Mouse (Mus musculus): Measurements from ENCODE around the gene Tmem63b. TPM values are rescaled to one million over a fixed set of nuclear protein-coding genes. Genes with fewer than 3 reads are reported as not detected.
A peak's percentile ranks its signal among the peaks of the same experiment; 100 is the strongest.

Gene Tmem63b
- polyA plus RNA-seq (2017; shearing (Covaris generic)), result 1 to 10 TPM; 3.8 to 4.8 TPM

DNA sequence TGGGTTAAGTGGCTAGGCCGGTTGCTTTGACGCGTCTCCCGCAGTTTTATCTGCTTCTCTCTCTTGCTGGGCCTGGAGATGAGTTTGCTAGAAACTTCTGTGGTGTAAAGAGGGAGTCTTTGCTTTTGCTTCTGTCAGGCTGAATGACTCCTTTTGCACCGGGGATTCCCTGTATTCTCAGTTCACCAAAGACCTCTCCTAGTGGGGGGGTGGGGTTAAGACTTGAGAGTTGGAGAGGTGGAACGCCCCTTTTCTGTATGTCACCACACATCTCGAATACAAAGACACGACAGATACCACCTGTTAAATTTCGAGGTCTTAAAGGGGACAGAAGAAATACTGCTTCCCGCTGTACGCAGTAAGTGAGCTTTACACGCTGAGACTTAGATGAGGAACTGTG, at the start of gene Tmem63b:
Tmem63b (minus strand) TSS at position 190 of the 400 bp plus-strand sequence.
- ATAC-seq, result peak; percentile 53

DNA sequence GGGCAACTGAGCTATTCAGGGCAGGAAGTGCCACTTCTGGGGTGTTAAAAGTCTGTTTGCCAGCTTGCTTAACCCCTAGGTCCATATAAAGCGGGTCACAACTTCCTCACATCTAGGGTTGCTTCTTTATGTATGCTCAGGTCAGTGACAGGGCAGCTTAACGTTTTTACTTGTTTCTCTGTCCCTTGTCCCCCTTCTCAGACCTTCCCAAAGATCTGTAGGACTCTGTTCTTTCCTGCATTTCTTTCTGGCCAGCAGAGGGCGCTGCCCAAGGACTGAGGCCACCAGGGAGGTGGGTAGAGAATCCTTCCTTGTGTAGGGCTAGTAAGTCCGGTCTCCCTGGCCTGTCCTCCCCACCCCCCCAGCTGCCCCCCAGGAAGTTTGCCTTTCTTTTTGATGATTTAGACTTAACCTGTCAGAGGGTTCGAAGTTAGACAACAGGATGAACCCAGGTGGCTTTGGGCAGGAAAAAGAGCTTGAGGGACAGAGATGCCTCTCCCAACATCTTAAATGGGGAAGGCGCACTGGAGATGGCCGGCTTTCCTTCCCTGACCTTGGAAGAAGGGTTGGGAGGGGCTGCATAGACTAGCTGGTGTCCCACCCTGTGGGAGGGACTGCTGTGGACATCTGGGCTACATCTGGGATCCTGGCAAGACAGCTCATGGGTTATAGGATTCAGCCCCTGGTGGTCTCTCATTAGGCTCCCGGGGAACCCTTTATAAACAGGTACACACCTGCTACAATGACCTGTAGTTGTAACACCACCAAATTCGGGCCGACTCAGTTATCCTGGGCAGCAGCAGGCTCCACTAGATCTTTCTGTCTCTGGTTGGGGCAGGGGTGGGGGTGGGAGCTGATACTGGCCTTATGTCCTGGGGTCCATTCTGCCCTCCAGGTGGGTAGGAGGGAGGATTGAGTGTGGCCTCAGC, 48.9 kb upstream of the Tmem63b start:
- ATAC-seq, result peak; percentile 36

DNA sequence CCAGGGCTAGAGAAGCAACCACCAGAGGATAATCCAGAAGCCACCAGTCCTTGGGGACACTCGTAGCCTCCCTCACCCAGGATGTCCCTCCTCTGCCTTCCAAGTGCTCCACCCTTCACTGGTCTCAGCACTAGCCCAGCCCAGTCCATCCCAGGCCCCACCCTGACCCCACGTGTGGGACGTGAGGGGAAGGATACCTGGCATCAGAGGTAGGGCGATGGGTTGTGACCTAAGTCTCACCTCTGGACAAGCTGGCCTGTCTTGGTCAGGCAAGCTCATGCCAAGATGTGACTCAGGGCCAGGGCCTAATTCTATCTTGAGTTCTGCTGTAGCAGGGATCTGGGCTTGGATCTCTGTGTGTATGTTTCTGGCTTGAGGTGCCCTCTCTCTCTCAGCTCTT, 48.2 kb upstream of the Tmem63b start:
- no peak for ATAC-seq

DNA sequence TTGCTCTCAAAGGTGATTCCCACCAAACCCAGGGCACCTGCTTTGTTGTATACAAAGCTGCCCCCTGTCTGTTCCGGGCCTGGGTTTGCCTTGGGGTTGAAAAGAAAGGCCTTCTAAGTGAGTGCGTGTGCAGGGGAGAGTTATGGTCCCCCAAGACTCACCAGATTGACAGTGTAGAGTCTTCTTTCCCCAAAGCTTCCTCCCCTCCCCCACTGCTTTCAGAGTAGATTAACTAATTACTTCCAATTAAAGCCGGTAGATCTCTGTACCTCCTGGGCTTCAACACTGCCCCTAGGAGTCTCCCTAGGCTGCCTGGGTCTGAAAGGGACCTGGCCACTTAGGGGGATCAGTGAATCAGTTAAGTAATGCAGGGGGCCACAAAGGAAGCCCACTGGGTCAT, 47.6 kb upstream of the Tmem63b start:
- ATAC-seq, result no peak

DNA sequence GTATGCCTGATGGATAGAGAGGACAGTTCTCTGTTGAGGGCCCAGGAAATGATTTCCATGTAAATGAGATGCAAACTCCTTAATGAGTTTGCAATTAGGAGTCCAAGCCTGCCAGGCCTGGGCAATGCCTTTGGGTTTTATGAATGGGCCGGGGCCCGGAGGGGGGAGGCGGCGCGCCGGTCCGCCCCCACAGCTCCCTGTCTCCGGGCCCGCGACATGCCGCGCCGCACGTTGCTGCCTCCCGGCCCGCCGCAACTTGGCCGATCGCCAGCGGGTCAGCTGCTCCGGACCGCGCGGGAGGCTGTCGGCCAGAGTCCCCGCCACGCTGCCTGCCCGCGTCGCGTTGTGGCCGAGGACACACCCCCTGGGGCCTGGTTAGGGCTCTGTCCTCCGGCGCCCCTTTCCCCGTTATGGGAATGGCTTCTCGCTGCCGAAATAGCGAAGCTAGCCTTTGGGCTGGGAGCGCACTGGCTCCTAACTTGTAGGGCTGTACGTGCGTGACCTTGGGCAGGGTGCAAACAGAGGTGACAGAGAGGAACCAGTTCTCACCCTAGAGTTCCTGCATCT, 47.1 kb upstream of the Tmem63b start, which contains the start of gene 1600014C23Rik:
1600014C23Rik (minus strand) TSS at position 110 of the 567 bp plus-strand sequence.
- no peak for ATAC-seq

DNA sequence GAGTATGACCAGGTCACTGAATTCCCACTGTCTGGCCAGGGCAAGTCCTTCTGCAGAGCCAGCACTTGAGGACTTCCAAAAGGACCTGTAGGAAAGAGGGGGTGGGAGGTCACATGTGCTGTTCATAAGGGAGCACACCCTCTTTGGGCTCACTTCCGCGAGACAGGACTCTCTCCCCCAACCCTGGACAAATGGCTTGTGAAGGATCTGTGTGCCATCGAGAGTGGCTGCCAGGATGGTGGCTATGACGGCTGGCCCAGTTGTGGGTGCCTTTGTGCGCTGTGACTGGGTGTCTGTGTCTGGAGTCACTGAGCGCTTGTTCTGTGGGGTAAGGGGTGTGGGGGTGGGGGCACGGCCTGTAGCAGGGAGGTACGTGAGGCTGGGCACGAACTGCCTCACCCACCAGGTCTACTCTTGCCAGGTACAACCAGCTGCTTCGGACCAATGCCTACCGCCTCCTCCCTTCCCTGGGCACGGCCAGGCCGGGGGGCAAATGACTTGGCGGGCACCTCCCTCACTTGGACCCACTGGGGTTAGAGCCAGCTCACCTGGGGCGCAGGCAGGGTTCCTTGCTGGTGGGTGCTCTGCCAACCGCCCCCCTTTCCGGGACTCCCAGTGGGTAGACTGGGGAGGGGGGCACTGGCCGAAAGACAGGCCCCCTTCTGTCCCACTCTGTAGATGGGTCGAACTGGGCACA, 46.5 kb upstream of the Tmem63b start:
- no peak for ATAC-seq

DNA sequence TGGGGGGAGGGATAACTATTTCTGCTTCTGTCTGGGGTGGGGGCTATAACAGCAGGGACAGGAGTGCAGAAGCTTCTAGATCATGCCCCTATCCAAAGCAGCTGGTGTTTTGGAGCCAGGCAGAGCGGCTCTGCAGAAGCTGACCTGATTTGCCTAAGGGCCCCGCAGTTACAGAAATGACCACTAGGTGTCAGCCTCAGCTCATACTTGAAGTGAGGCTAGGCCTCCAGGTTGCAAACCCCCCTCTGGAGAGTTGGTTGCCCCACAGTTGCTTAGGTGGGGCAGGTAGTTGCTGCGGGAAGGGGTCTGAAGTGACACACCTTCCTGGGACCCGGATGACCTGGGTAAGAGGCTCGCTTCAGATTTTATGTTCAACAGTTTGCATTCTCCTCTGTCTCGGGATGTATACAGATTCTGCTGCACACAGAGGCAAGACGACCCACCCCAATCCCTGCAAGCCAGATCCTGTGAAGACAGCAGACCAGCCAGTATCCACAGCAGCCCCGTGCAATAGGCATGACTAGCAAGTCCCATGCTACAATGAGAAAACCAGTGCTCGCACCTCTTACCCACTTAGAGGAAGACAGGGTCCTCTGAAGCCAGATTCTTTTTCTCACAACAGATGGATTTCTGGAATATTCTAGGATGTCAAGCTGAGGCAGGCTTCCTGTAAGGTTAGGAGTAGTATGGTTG, 44.6 kb upstream of the Tmem63b start:
- peak; percentile 75 for ATAC-seq

DNA sequence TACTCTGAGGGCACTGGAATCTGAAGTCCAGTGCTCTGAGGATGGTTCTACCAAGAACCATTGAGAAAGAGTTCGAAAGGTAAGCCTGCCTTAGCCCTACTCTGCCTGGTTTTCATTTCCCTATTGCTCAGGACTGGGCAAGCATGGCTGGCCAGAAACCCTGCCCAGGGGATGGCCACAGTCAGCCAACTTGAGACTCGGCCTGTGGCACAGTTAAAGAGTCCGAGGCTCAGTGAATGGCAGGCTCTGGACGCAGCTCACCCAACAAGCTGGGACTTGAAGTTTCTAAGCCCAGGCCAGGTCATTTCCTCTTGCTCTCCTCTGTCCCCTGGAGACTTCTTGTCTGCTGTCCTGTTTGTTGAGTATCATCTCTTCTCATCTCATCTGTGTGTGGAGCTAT, 44.0 kb upstream of the Tmem63b start:
- ATAC-seq, result no peak

DNA sequence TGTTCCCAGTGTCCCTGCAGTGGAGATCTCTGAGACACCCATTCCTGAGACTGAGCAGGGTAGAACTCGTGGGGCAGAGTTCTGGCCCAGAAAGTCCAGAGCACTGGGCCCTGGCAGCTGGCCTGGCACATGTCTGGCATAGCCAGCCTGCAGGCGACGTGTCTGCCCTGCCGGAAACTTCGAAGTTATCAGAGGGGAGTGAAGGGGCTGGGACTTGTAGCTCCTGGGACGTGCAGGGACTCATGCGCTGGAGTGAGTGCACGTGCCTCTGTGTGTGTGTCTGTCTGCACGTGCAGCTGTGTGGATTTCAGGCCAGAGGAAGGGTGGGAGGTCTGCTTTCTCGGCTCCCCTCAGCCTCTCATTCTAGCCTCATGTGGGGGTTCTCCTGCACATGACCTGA, 42.7 kb upstream of the Tmem63b start:
- no peak for ATAC-seq

DNA sequence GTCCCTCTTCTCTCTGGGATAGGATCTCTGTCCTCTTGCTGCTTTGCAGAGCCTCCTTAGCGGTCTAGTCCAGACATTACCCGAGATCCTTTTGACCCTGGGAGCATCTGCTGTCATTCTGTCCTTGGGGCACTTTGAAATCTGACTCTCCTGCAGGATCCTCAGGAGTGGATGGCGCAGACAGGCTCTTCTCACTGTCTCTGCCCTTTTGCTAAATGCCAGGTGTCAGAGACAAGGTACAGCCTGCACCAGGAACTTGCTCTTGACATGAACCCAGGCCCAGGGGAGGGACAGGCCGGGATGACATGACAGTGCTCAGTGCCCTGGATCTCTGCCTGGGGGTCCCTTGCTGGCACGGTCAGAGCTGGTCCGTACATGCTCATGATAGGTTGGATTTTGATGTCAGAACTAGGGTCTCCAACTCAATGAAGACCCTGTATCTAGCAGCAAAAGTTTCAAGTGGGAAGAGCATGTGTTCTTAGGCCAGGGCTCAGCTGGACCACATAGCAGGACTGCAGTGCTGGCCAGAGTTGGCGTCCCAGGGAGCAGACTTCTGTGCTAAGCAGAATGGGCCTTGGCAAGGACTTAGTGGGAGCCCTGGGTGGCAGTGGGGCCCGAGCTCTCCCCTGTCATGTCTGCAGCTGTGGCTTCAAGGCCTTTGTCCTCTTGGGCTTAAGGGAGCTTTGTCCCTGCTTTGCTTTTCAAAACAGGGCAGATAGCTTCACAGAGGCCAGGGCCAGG, 41.4 kb upstream of the Tmem63b start:
- ATAC-seq, result no peak

DNA sequence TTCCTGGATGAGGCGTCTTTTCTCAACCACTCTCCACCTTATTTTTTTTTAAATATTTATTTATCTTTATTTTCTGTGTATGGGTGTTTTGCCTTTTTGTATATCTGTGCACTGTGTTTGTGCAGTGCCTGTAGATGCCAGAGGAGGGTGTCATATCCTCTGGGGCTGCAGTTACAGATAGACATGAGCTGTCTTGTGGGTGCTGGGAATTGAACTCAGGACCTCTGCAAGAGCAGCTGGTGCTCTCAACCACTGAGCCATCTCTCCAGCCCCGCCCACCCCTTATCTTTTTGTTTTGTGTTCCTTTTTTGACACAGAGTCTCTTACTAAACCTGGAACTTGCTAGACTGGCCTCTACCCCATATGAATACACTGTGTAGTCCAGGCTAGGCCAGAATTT, 40.8 kb upstream of the Tmem63b start:
- ATAC-seq, result no peak

DNA sequence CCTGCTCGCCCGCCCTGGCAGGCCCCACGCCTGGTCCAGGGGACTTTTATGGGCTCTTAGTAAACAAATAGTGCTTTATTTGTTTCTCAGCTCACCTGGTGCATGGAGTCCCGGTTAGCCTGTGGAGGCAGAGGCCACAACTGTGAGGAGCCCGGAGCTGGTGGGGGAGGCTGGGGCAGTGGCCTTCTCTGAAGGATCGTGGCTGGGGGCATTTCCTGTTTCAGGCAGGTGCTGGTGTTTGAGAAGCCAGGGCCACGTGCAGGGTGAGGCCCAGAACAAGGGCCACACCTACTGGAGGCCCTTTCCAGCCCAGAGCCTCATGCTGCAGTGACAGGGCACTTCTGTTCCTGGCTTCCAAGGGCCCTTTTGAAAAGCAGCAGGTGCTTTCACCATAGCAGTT, 39.5 kb upstream of the Tmem63b start:
- no peak for ATAC-seq

DNA sequence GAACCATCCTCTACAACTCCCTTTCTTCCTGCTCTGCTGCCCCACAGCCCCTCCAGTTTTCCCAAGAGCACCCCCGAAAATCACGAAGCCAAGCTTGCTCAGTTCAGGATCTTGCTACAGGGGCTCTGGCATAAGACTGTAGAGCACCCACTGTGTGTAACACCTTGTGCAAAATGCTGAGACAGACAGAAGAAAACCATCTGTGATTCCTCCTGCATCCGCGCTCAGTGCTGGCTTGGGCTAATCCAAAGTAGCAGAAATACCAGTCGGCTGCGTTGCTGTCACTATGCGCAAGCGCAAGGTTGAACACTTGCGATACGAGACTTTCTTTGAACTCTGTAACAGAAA, 37.8 kb upstream of the Tmem63b start:
- ATAC-seq, result no peak

DNA sequence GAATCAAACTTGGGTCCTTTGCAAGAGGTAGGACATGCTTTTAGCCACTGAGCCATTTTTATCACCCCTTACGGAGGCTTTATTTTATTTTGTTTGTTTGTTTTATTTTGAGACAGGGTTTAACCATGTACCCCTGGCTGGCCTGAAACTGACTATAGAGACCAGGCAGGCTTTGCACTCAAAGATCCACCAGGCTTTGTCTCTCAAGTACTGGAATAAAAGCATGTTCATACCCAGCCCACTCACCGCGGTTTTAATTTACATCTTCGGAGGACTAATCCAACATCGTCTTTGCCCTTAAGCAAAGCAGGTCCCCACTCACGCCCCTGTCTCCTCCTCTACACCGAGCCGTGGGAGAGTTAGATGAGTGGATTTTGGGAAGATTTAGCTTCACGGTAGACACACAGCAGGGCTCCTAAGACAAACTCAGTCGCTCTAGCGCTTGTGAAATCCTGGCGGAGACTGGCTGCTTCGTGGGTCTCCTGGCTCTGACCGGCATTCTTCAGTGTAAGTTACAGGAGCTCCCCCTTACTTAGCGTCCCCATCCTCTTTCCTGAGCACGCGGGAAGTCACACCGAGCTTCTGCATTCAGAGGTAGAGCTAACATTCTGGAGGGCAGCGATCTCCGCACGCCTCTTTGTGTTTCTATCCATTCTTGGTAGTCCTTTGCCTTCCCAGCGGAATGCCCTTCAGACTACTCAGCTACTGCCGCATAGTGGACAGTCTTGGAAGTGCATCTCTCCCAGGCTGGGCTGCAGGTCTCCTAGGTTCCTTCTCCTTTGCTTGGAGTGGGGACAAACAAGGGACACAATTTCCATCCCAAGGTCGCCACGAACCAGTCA, 37.2 kb upstream of the Tmem63b start:
- peak; percentile 51 for ATAC-seq

DNA sequence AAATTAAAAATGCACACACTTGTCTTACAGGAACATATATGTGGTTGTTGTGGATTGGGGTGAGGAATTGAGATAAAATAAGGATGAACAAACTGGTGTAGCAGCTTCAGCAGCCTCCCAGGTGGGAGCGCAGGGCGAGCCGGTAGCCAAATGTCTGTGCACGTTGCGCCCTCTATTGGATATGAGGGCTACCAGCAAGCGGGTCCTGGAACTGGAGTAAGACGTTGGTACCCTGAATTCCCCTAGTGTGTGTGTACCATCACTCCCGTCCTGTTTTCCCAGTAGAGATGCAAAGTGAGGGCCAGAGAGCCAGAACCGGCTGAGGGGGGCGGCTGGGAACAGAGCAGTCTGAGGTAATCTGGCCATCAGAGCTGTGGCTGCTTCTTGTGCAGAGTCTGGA, 31.6 kb upstream of the Tmem63b start:
- peak; percentile 63 for ATAC-seq

DNA sequence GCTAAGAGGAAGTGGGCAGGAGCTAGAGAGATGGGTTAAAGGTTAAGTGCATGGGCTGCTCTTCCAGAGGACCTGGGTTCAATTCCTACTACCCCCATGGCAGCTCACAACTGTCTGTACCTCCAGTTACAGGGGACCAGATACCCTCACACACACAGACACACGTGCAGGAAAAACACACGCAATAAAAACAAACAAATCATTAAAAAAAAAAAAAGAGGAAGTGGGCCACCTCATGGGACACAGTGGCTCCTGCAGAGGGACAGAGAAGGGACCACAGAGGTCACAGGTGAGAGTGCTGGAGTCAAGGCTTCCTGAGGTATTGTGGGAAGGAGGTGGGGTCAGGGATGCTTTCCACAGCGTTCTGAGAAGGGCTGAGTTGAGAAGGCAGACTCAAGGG, 24.8 kb upstream of the Tmem63b start:
- no peak for ATAC-seq

DNA sequence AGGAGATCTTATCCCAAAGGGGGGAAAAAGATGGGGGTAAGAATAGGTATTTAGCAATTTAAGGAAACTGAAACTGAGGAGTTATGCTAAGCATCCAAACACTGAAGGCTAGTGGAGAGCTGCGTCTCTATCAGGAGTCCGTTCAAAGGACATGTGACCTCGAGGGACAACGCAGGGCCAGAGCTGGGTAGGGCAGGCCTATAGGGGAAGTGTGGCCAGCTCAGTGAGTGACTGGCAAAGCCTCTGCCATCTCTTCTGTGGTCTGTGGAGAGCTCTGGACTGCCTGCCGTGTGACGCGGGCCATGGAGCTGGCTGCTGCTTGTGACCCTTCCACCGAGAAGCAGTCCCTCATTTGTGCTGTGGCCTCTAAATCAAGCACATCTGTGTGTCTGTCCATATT, 23.7 kb upstream of the Tmem63b start:
- no peak for ATAC-seq

DNA sequence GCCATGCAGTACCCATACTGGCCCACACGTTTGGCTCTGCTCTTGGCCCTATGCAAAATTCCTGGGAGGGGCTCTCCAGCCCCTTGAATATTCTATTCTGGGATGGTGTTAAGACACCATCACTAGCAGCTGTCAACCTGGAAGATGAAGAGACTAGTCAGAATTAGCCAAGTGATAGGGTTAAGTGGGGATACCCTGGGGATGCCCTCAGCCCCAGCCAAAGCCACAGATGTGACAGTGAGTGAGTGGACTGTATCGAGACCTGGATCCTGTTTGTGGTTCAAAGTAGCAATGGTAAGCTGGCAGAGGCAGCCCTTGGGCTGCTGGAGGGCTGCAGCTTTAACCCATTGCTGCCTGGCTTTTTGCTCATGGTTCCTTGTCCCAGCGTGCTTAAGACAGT, 23.1 kb upstream of the Tmem63b start:
- ATAC-seq, result no peak

DNA sequence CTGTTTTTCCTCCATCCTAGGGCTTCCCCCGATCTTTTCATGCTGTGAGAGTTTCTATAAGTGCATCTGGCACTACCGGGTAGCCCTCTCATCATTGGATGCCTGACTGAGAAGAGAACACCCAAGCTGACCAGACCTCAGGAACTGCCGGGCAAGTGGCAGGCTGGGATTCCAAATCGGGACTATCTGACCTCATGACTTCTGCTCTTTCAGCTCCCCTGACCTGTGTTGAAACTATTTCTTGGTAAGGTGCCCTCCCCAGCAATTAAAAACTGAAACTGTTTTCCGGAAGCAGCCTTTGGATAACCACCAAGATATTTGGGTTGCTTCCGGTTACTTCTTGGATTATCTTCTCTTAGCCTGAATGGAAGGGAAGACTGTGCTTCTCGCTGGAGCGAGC, 21.5 kb upstream of the Tmem63b start:
- no peak for ATAC-seq

DNA sequence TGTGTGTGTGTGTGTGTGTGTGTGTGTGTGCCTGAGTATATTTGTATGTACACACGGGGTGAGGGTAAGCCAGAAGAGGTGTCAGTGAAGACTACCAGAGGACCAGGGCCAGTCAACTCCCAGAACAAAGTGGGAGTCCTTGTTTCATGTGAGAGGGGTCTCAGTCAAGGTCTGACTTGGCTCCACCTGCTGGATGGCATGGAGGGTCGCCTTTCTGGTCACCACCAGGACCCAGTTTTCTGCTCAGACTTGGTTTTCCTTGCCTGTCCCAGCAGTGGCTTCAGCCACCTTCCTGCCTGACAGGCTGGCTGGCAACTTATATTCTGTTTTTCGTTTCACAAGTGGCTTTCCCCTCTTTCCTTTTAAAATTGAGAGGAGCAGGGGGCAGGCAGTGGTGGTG, 20.7 kb upstream of the Tmem63b start:
- no peak for ATAC-seq

DNA sequence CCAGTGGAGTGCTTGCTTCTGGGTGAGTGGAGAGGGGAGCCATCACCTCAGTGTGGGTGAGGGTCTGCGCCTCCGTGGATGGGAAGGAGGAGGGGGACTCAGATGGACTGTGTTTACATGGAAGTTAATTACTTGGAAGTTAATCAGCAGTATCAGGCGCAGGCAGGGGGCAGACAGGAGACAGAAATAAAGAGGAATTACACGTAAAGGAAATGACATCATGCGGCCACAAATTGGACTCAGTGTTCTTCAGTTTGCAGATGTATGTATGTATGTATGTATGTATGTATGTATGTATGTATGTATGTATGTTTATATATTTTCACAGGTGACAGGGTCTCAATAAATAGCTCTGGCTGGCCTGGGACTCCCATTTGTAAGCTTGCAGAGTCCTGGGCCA, 20.1 kb upstream of the Tmem63b start:
- no peak for ATAC-seq
